ENCODE assay signal across 1 mouse cellular context in genomic region chr11:54149791-54150465, GRCm38 (mm10).
TF ChIP-seq lines count a peak whose summit lies in the region.

No protein-coding gene starts in this region.

TF ChIP-seq in CH12.LX, 34 proteins besides CTCF, POLR2A, EP300 and RAD21 (continued from another document):
- TF ChIP-seq JUN (IDR thresholded peaks at IDR 0.05; ENCODE audit: insufficient read depth, low read depth, low read length): peak; percentile 97
- TF ChIP-seq ZC3H11A (IDR thresholded peaks at IDR 0.05; ENCODE audit: low read depth, low read length): no peak
- TF ChIP-seq ZKSCAN1 (IDR thresholded peaks at IDR 0.05; ENCODE audit: borderline replicate concordance, low read depth, low read length): no peak
- TF ChIP-seq ZMIZ1 (IDR thresholded peaks at IDR 0.05; ENCODE audit: low read depth, low read length): no peak
- TF ChIP-seq USF1 (IDR thresholded peaks at IDR 0.05; ENCODE audit: low read depth, low read length): no peak
- peak; percentile 60 for TF ChIP-seq HCFC1 (IDR thresholded peaks at IDR 0.05; ENCODE audit: low read depth, low read length)
- TF ChIP-seq ETS1 (conservative IDR thresholded peaks at IDR 0.05; ENCODE audit: low read depth, low read length): peak; percentile 99
- peak; percentile 71 for TF ChIP-seq MAX (IDR thresholded peaks at IDR 0.05; ENCODE audit: low read length)
